Mouse (Mus musculus) bone marrow, adult 2 months (tissue): ENCODE results near the gene Olfr704.

Experiments used
- CTCF ChIP-seq: fragments of 200-500 bp; IDR thresholded peaks from 2 replicates; pipeline ENCODE4 v1.5.1; 2011; ENCODE audit warnings: low read length, control low read depth; ENCODE audit not compliant: control insufficient read depth, insufficient read depth
- POLR2A ChIP-seq: fragments of 200-500 bp; IDR thresholded peaks from 2 replicates; pipeline ENCODE4 v1.6.1; 2011; ENCODE audit warnings: low read depth, mild to moderate bottlenecking, control low read depth, low read length, borderline replicate concordance; ENCODE audit not compliant: control insufficient read depth

DNA sequence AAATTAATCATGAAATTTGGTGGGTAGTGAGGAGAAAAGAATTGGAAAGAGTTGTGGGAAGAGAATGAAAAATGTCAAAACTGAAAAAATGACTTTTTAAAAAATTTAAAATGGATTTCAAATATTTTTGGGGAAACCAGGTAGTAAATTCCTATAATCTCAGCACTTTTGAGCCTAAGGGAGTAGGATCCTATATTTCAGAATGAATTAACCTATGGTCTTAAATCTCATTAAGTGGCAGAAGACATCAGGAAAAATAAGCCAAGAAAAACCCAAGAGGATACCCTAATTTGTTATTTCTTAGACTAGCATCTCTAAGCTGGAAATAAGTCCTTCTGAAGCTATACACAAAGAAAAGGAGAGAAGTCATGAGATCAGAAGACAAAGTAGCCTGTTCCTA lies at the start of gene Olfr704:
- TF ChIP-seq CTCF (no peak), POLR2A (no peak)
